Comparison of ENCODE assay signal across 28 mouse cellular contexts in genomic region chr17:13890932-13891331, GRCm38 (mm10). TPM values are rescaled to one million over a fixed set of nuclear protein-coding genes. Genes with fewer than 3 reads are reported as not detected.
DNase-seq lines count a peak whose midpoint lies in the region; TF ChIP-seq lines count a peak whose summit lies in the region.
"Had no signal": no experiment of that assay in that cellular context is flagged by ENCODE, and none has a peak within 500 bp of the region (broad histone marks: within the 10 kb centered on the region; RNA-seq: fewer than 3 reads in every experiment).

No protein-coding gene starts in this region.

- H3K4me3 ChIP-seq in lung, adult 2 months (replicated peaks; ENCODE audit: extremely low read depth, low read depth, low read length), result no peak overlapping the region
- peak overlapping the region; percentile 52 for H3K4me3 ChIP-seq in brown adipose tissue, adult 24 weeks (ENCODE audit: insufficient read depth, low read depth, low read length)
- H3K4me3 ChIP-seq: embryonic facial prominence, embryonic 10.5 days; forebrain, embryonic 13.5 days; heart, embryonic 12.5 days; hindbrain, embryonic 10.5 days had no signal

- H3K27ac ChIP-seq in brown adipose tissue, adult 24 weeks (replicated peaks; ENCODE audit: low read depth, low read length), result peak overlapping the region; percentile 83
- H3K27ac ChIP-seq: embryonic facial prominence, embryonic 10.5 days; forebrain, embryonic 13.5 days; hindbrain, embryonic 10.5 days; hindbrain, embryonic 14.5 days had no signal

- WGBS in lung, adult 2 months, result 35% methylated on average over 1 of the region's 1 CpGs

- peak; percentile 21 for DNase-seq in lung, postnatal 36 days
- no peak for DNase-seq in lung, adult 2 months
- DNase-seq in urinary bladder, postnatal 36 days (ENCODE audit: low spot score in 2 of 2), result peak; percentile 45 to 55
- no peak for DNase-seq in urinary bladder, postnatal 4 days (ENCODE audit: low spot score in 2 of 2)
- no peak for DNase-seq in adrenal gland, adult (ENCODE audit: inconsistent age in 2 of 2, low spot score in 1 of 2)
- no peak for DNase-seq in left cerebral cortex, postnatal 25 days (ENCODE audit: low spot score in 2 of 2)
- DNase-seq: adrenal gland, adult 2 months; adrenal gland, postnatal 25 days; B cell, adult 2 months; cerebellum, adult 2 months; cerebellum, postnatal 10 days; forebrain, postnatal 0 days; heart, adult 18-20 months had no signal

- TF ChIP-seq POLR2A in lung, adult 2 months (IDR thresholded peaks at IDR 0.05; ENCODE audit: borderline replicate concordance, extremely low read depth, low read depth, low read length), result no peak

- H3K4me1 ChIP-seq in lung, adult 2 months (ENCODE audit: control insufficient read depth, insufficient read depth, low read length), result peaks cover 2% of the 10 kb centered on the region; the same call in 1 of the 2 replicates
- H3K4me1 ChIP-seq in brown adipose tissue, adult 24 weeks (ENCODE audit: control insufficient read depth, insufficient read depth, insufficient read length, low read length), result peaks cover 7% of the 10 kb centered on the region
- H3K4me1 ChIP-seq: embryonic facial prominence, embryonic 10.5 days; forebrain, embryonic 13.5 days; hindbrain, embryonic 10.5 days had no signal

- TF ChIP-seq CTCF in lung, adult 2 months (IDR thresholded peaks at IDR 0.05; ENCODE audit: insufficient read depth, low read length), result no peak

- intact Hi-C loops in left cerebral cortex, postnatal 25 days (cut with DNase I), result no loop called here

RNA-seq across cellular contexts. Expression of gene Gm7168, which starts 57.2 kb away (rescaled TPM):
- 0.07 TPM in 1 of 2 replicates, not detected in the other for polyA plus RNA-seq in lung, adult 2 months (2012; rRNA removed)
- polyA plus RNA-seq in brown adipose tissue, adult 24 weeks (2012; ENCODE audit: insufficient read depth, insufficient read length, missing spikeins), result not detected in 2 replicates
- not detected for total RNA-seq in left cerebral cortex, postnatal 25 days (2021)
- total RNA-seq: adrenal gland, adult 2 months; adrenal gland, postnatal 25 days; forebrain, postnatal 0 days; gastrocnemius, adult 8-10 months; gastrocnemius, postnatal 4 days; heart, postnatal 25 days; MEL had no signal
- polyA plus RNA-seq: activated CD4-positive, CD25-positive, alpha-beta regulatory T cell, adult 4 months; adrenal gland, adult 2 months; CD4-positive, CD25-positive, alpha-beta regulatory T cell, adult 4 months; cerebellum, adult 2 months; embryonic facial prominence, embryonic 10.5 days; embryonic facial prominence, embryonic 14.5 days; forebrain, embryonic 13.5 days; forebrain, postnatal 0 days; heart, embryonic 12.5 days; heart, embryonic 16.5 days; hindbrain, embryonic 10.5 days; hindbrain, embryonic 14.5 days; Patski had no signal

Comparison
In these comparisons a context has a peak if more than half of its experiments do, and no peak if none do; other contexts are left out.
1. DNase-seq: peak in lung, postnatal 36 days (single experiment) and urinary bladder, postnatal 36 days (2 of 2); none in lung, adult 2 months (single experiment), urinary bladder, postnatal 4 days (0 of 2), adrenal gland, adult (0 of 2) and left cerebral cortex, postnatal 25 days (0 of 2).